Mouse (Mus musculus) spleen, adult 10 weeks (tissue): ENCODE measurements around the gene Hacl1. TPM values are rescaled to one million over a fixed set of nuclear protein-coding genes. Genes with fewer than 3 reads are reported as not detected.

Source experiments
- polyA plus RNA-seq: library from polyadenylated mRNA; stranded (reverse); fragments of 350-450 nt; fragmentation: Illumina TruSeq; extraction: RNeasy Lipid Tissue Mini Kit (QIAGEN cat#74804); gene quantifications from one replicate; pipeline ENCODE4 v1.2.3, GENCODE M21; 2015; ENCODE audit warnings: low replicate concordance; ENCODE audit not compliant: insufficient read depth

Hacl1 gene
- 16.3 TPM for polyA plus RNA-seq

GRCm38 (mm10) chr14:31640890-31641505 is at the start of gene Hacl1, which contains the start of gene Btd:
Gene Hacl1 (minus strand): TSS chr14:31641286.
Gene Btd (plus strand): TSS chr14:31641028.

GRCm38 (mm10) chr14:31640346-31640889 is 668 bp downstream of the Hacl1 start, which contains the start of gene Gm49387:
Gene Gm49387 (minus strand): TSS chr14:31640878.

GRCm38 (mm10) chr14:31591243-31591642 is 49.8 kb downstream of the Hacl1 start, which contains the start of gene Colq:
Gene Colq (minus strand): TSS chr14:31591343.

Other genes starting within 250 kb of the Hacl1 start
- gene Sh3bp5, start 205.2 kb downstream of the Hacl1 start, polyA plus RNA-seq, result 102 TPM
- 40.0 TPM for gene Eaf1, start 146.9 kb downstream of the Hacl1 start, polyA plus RNA-seq
- 57.1 TPM for gene Mettl6, start 146.2 kb downstream of the Hacl1 start, polyA plus RNA-seq
- gene Colq, start 49.9 kb downstream of the Hacl1 start, polyA plus RNA-seq, result 17.7 TPM
- gene Gm49387, start 408 bp downstream of the Hacl1 start, polyA plus RNA-seq, result not detected
- 12.3 TPM for gene Btd, start 258 bp downstream of the Hacl1 start, polyA plus RNA-seq
- 25.8 TPM for gene Ankrd28, start 189.4 kb upstream of the Hacl1 start, polyA plus RNA-seq